Mouse (Mus musculus) spleen, postnatal 36 days (tissue): ENCODE measurements around the gene Gpa33.
"Not testable (repeated sequence)": the region's sequence is repeated elsewhere in the genome, so short reads cannot be mapped to it uniquely, and the experiment has no call there.

Experiments used
- DNase-seq, 2 experiments: peaks; one replicate each; pipeline ENCODE4 v3.0.0; 2022; ENCODE audit warnings: low spot score in 2 of 2, mixed read lengths in 1 of 2

The Gpa33 gene

DNA sequence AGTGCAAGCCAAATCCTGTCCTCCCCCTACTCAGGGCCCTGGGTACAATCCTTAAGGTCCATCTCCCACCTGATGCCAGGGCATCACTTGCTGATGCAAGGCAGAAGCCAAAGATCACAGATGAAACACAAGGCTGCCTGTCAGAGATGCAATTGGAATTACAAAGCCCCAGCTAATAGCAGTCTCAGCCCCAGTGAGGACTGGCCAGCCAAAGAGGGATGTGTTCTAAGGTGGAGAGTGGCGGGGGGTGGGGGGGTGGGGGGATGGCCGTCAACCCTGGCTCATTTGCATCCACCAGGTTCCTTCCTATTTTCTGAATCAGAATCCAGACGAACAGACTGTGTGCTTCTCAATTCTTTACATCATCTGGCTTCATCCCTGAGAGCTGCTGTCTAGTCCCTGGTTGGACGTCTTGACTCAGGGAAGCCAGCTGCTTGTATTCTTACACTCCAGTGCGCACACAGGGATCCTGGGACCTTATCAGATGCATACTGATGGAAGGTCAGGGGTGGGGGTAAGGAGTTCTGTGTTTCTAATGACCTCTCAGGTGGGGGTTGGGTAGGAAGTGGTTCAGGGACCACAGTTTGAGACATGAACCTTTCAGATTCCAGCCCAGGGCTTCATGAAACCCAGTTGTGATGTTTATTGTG is 5.2 kb downstream of the Gpa33 start:
- no peak for DNase-seq

DNA sequence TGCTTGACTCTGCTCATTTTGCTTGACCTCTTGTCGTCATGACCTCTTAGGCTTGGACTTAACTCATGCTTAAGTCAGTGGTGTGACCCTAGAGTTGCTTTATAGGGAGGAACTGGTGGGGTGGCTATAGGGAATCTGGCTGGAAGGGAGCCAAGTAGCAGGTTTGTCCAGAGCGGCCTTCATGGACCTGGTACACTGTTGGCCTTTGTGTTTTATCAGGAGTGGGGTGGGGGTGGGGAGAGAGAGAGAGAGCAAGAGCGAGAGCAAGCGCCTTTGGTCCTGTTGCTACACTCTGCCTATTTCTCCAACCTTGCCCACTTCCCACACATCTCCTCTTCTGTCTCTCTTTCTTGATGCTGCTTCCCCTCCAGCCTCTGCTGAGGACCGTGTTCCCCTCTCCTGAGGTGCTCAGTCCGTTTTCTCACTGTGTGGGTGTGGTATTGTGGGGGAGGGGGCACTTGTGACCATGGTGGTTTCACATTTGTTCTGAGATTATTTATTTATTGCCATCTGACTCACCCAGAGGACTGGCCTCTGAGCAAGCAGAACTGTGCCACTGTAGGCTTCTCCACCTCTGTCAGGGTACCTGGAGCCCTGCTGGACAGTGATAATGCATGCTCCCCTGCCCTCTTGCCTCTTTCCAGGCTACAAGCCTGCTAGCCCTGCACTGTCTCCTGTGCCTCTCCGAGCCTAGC is 7.4 kb downstream of the Gpa33 start:
- DNase-seq: no peak

DNA sequence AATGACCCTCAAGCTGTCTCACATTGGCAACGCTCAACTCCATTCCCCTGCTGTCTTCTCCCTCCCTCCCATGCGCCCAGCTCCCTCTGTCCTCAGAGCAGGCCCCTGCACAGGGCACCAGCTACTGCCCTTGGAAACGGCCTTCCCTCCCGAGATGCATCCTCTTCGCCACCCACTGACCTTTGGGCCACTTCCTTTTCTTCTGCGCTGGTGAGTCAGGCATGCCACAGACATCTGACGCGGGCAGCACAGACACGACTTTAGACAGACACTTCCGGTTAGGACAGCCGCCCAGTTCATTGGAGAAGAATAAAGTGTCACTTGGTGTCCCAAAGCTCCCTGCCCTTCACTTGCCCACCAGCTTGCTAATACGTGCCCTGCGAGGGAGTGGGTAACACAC is 8.1 kb downstream of the Gpa33 start:
- DNase-seq: peak; percentile 13 to 23

DNA sequence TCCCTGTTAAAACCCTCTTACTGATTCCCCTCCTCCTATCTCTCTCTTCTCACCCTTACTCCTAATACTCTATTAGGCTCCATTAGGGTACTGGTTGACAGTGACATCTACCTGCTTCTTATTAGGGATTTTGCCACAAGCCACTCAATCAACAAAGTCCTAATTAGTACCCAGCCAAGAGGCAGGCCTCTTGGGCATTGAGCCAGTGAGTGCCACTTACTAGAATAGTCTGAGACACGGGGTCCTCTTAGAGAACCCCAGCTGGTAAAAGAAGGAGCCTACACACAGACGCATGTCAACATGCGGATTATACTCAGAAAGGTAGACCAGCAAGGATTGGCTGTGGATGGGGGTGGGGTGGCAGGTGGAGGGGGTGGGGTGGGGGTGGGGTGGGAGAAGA is 9.1 kb downstream of the Gpa33 start:
- no peak for DNase-seq

DNA sequence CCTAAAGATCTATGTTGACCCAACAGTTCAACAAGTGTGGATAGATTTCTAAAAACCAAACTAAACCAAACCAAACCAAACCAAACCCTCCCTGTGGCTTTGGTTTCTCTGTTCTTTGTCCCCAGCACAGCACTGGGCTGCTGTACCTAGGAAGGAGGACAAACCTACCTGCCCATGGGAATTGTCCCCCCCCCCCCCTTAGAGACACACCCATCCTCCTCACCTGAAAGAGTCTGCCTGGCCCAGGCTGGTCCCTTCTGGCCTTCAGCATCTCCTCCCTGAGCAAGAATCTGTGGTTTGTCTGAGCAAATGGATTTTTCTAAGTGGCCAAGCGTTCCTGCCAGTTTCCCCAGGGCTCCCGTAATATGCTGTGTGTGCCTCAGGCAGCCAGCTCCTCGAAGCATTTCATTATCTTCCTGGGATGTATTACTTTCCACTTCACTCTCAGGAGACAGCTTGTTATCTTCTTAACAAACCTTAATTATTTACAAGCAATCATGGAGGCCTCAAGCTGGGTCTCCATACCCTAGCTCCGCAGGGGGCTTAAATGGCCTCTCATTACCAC is 9.7 kb downstream of the Gpa33 start:
- DNase-seq: no peak

GRCm38 (mm10) chr1:166141868-166142267 is 11.8 kb downstream of the Gpa33 start:
- not testable (repeated sequence) for DNase-seq

GRCm38 (mm10) chr1:166142369-166142768 is 12.3 kb downstream of the Gpa33 start:
- DNase-seq: no peak

DNA sequence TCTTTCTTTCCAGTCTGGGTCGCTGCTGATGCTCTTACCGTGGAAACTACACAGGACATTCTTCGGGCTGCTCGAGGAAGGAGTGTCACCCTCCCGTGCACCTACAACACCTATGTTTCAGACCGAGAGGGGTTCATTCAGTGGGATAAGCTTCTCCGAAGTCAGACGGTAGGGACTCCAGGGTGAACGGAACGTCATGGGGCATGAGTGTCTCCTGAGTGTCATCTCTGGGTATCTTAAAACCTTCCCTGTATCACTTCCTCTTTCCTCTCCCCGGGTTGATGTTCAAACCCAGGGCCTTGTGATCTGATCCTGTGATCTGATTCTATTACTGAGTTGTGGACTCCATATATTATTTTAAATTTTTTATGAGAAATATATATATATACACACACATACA is 16.6 kb downstream of the Gpa33 start:
- DNase-seq: no peak

- DNase-seq: no peak
Measured at GRCm38 (mm10) chr1:166147657-166148056, 17.6 kb downstream of the Gpa33 start.

GRCm38 (mm10) chr1:166149441-166149840 is 19.4 kb downstream of the Gpa33 start:
- no peak for DNase-seq

GRCm38 (mm10) chr1:166150035-166150434 is 20.0 kb downstream of the Gpa33 start:
- DNase-seq: no peak

DNA sequence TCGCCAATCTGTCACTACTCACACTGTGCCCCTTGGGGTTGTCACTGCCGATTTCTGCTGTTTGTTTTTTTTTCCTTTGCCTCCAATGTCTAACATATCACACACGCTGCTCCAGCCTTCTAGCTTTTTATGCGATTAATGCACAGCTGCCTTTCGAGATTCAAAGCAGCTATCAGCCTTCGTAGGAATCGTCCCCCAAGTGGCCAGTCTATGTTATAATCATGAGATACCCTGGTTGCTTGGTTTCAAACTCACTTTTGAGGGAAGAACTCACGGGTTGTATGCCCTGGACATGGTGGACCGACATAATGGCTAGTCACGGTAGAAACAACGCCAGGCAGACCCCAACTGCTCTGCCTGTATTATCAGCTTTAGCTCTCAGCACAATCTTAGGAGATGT is 21.3 kb downstream of the Gpa33 start:
- DNase-seq: no peak

DNA sequence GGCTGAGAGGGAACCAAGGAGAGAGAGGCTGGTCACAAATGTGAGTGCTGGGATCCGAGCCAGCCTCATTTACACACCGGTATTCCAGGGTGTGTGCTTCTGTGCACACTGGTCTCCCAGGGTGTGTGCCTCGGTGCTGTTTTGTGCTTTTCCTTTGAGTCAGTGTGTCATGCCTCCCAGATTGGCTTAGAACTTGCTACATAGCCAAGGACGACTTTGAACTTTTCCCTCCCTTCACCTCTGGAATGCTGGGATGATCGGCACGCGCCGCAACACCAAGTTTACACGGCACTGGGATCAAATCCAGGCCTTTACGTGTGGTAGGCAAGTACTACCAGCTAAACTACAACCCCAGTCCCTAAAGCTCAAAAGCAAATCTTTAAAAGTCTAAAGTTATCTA is 22.0 kb downstream of the Gpa33 start:
- DNase-seq: no peak

DNA sequence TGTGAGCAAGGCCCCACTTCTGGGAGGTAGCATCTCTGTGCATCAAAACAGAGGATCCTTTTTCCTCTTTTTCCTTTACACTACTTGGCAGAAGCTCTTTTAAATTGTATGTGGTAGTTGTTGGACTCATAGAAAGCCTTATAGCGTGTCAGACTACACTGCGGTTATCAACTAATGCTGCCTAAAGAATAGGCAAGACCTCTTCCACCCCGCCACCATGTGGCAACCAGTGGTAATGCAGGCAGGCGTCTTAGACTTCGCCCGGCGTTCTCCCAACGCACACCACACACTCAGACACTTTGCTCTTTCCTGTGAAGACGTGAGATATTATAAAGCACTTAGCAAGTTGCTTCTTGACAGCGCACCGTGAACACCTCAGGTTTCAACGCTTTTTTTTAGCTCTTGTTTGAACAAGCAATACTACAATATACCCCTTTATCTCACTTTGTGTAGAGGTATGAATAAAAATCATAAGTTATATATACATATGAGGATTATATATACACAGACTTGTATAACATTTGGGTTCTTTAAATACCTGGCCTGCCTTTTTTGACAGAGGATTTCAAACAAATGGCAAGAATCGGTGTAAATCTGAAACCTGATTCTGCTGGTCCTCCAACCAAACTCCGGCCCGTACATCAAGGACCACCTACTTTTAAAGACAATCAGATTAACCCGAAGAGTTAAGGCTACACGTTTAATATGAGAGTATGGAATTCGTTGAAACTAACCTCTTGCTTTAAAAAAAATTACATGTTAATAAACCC is 23.5 kb downstream of the Gpa33 start:
- DNase-seq: peak; percentile 70 to 75

DNA sequence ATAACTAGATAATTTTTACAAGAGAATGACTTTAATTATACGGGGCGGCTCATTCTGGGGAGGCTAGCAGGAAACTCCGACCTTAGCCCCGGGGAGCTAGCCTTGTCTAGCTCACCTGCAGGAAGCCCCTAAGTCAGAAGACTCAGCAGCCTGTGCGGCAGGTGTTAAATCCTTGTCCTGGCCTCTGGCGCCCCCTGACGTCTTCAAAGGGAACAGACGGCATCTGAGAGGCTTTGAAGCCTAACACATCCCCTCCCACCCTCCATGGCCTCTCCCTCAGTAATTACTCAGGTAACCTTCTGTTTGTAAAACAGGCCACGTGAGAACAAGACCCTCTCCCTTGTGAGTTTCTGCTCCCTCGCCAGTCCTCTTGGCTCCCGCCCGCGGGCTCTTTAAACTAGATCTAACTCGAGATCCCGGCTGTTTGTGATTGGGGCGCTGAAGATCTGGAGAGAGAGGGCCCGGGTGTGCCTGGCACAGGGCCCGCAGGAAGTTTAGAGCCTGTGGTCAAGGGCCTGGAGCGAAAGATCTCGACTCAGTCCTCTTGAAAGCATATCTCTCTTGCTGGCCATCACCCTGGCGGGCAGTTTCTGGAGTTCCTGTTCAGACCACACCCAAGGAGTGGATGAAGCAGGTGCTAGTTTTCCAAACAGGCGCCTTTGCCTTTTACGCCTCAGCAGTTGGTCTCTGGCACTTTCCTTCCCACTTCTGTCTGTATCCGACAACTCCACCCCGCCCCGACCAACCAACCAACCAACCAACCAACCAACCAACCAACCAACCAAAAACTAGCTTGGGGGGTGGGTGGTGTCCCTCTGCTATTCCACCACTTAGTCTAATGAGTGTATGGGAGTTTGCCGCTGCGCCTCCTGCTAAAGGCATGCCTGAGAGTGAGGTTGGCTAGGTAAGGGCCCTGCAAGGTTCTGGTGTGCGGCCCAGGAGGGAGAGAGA is 24.4 kb downstream of the Gpa33 start:
- DNase-seq: peak; percentile 65 to 79

DNA sequence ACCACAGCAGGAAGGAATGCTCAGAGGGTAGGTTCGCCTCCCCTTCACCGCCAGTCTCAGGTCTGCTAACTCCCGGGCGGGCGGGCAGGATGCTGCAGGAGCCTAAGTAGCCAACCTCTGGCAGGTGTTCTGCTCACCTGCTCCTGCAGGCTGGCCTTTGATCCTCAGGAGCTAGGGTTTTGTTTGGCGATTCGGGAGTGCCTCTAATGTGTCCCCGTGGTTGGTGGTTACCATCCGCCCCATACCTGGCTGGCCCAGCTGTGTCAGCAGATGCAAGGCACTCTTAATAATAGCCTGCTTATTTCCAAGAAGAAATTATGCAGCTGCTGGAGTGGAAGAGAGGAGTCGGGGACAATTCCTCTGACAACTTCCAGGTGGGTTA is 25.1 kb downstream of the Gpa33 start:
- no peak for DNase-seq

- no peak for DNase-seq
Measured at GRCm38 (mm10) chr1:166157712-166158111, 27.7 kb downstream of the Gpa33 start.

DNA sequence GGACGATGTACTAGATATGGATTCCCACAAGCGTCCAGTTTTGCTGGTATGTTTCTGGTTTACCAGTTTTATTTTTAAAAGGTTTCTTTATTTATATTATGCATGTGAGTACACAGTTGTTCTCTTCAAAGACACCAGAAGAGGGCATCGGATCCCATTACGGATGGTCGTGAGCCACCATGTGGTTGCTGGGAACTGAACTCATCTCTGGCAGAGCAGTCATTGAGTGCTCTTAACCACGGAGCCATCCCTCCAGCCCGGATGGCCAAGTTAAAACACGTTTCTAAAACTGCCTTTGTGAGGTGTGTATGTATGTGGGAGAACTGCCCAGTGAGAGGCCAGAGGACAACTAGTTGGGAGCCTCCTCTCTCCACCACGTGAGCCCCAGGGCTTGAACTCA is 28.6 kb downstream of the Gpa33 start:
- DNase-seq: no peak

- no peak for DNase-seq
Measured at GRCm38 (mm10) chr1:166160111-166160510, 30.1 kb downstream of the Gpa33 start.

GRCm38 (mm10) chr1:166160569-166161445 is 30.8 kb downstream of the Gpa33 start:
- peak in 1 of 2 experiments; percentile 36 for DNase-seq
